Mouse (Mus musculus) bone marrow, adult 2 months (tissue): ENCODE measurements around the gene Mical3. TPM values are rescaled to one million over a fixed set of nuclear protein-coding genes. Genes with fewer than 3 reads are reported as not detected.

Experiments
- H3K27ac ChIP-seq: fragments of 200-500 bp; 2 replicates; pipeline ENCODE4 v1.5.1; 2012; ENCODE audit warnings: low read depth, mild to moderate bottlenecking, control low read depth, inconsistent platforms, low read length; ENCODE audit not compliant: control insufficient read depth, poor library complexity, insufficient read depth
- H3K4me1 ChIP-seq: fragments of 200-500 bp; 2 replicates; pipeline ENCODE4 v1.6.1; 2011; ENCODE audit warnings: low read length; ENCODE audit not compliant: control insufficient read depth, insufficient read depth
- H3K4me3 ChIP-seq: fragments of 200-500 bp; replicated peaks from 2 replicates; pipeline ENCODE3; 2011; ENCODE audit warnings: mild to moderate bottlenecking, low read depth, low read length, control low read depth; ENCODE audit not compliant: control insufficient read depth
- CTCF ChIP-seq: fragments of 200-500 bp; IDR thresholded peaks from 2 replicates; pipeline ENCODE4 v1.5.1; 2011; ENCODE audit warnings: low read length, control low read depth; ENCODE audit not compliant: control insufficient read depth, insufficient read depth
- POLR2A ChIP-seq: fragments of 200-500 bp; IDR thresholded peaks from 2 replicates; pipeline ENCODE4 v1.6.1; 2011; ENCODE audit warnings: low read depth, mild to moderate bottlenecking, control low read depth, low read length, borderline replicate concordance; ENCODE audit not compliant: control insufficient read depth
- WGBS: fragments of 180-500 bp; shearing (Covaris S2); methylation state at CpG from one replicate; pipeline ENCODE4 v1.1.7; 2018; 5-methylcytosine and 5-hydroxymethylcytosine counted together
- polyA plus RNA-seq: library from polyadenylated mRNA; stranded (reverse); fragments of >200 nt; gene quantifications from 2 replicates; pipeline ENCODE4 v1.2.4, GENCODE M21; 2011; ENCODE audit warnings: low replicate concordance; ENCODE audit not compliant: missing spikeins, insufficient read depth, insufficient read length

Gene Mical3
- polyA plus RNA-seq, 1 experiment = 53.1 TPM

- Histone ChIP-seq H3K4me3 (no peak overlapping the region), H3K4me1 (no peaks in the 10 kb centered on the region), H3K27ac (no peak overlapping the region)
- 79% methylated on average over 9 of the region's 9 CpGs for WGBS
- TF ChIP-seq CTCF = no peak
- no peak for TF ChIP-seq POLR2A
These were observed 91.5 kb downstream of the Mical3 start for GRCm38 (mm10) chr6:121039286-121039685.

- H3K4me1 ChIP-seq = no peaks in the 10 kb centered on the region
- H3K4me3 ChIP-seq = no peak overlapping the region
- WGBS = 85% methylated on average over 4 of the region's 4 CpGs
- no peak overlapping the region for H3K27ac ChIP-seq
- TF ChIP-seq CTCF (no peak), POLR2A (no peak)
These were observed 93.7 kb downstream of the Mical3 start for GRCm38 (mm10) chr6:121037086-121037485.

DNA sequence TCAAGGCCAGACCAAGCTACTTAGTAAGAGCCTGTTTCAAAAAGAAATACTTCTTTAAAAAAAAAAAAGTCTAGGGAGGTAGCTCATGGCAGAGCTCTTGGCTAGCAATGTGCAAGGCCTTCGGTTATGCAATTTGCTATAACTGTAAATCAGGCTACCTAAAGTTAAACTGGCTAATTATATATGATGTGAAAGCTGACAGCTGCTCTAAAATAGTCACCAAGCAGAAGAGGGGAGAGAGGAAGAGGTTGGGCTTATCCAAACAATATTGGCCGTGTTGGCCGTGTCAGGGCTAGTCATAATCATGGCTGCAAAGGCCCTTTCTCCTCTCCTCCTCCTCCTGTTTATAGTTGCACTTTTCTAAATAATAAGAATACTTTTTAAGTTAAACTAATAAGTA lies 94.9 kb downstream of the Mical3 start:
- WGBS = 83% methylated on average over 3 of the region's 3 CpGs
- Histone ChIP-seq H3K27ac (no peak overlapping the region), H3K4me3 (no peak overlapping the region), H3K4me1 (no peaks in the 10 kb centered on the region)
- no peak for TF ChIP-seq POLR2A
- TF ChIP-seq CTCF = no peak

DNA sequence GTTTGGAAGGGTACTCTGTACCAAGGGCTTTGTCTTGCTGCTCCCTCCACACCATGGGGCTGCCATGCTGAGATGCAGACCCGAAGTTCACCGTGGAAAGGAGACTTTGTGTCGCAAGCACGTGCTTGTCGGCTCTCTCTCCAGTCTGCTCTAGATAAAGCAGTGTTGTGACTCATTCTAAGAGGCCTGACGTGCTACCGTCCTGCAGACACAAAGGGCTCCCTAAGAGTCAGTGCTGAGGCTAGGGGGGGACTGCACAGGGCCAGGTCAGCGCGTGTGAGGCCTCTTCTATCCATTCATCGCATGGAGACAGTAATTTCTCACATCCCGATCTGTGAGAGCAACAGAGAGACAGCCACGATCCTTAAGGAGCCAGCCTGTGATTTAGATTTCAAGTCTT lies 95.5 kb downstream of the Mical3 start:
- H3K27ac ChIP-seq = no peak overlapping the region
- no peak overlapping the region for H3K4me3 ChIP-seq
- 94% methylated on average over 12 of the region's 12 CpGs for WGBS
- H3K4me1 ChIP-seq = no peaks in the 10 kb centered on the region
- no peak for TF ChIP-seq POLR2A
- TF ChIP-seq CTCF = no peak

DNA sequence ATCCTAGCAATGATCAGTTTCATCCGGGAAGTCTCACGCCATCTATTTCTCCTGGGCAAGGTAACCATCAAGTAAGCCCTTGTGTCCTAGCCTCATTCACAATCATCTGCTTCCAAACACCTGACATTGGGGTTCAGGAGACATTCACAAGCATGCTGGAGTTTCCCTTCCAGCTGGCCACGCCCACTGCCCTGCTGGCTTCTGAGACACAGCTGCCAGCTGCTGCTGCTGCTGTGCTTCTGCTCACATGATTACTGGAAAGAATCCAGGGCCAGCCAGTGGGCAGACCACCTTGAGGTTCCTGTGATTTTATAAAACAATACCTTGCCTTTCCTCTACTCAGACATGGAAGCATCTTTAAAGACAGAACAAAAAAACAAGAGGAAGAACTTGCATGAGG lies 97.5 kb downstream of the Mical3 start:
- Histone ChIP-seq H3K4me1 (no peaks in the 10 kb centered on the region), H3K27ac (no peak overlapping the region), H3K4me3 (no peak overlapping the region)
- TF ChIP-seq CTCF (no peak), POLR2A (no peak)
- 91% methylated on average over 3 of the region's 3 CpGs for WGBS

GRCm38 (mm10) chr6:121031370-121031769 lies 99.4 kb downstream of the Mical3 start:
- no peak overlapping the region for H3K4me3 ChIP-seq
- WGBS = 93% methylated on average over 7 of the region's 7 CpGs
- H3K27ac ChIP-seq = no peak overlapping the region
- H3K4me1 ChIP-seq = no peaks in the 10 kb centered on the region
- TF ChIP-seq POLR2A (no peak), CTCF (no peak)

GRCm38 (mm10) chr6:121029897-121030589 lies 100.8 kb downstream of the Mical3 start:
- WGBS = 90% methylated on average over 19 of the region's 19 CpGs
- TF ChIP-seq CTCF (no peak), POLR2A (no peak)
- Histone ChIP-seq H3K4me3 (no peak overlapping the region), H3K4me1 (no peaks in the 10 kb centered on the region), H3K27ac (no peak overlapping the region)

DNA sequence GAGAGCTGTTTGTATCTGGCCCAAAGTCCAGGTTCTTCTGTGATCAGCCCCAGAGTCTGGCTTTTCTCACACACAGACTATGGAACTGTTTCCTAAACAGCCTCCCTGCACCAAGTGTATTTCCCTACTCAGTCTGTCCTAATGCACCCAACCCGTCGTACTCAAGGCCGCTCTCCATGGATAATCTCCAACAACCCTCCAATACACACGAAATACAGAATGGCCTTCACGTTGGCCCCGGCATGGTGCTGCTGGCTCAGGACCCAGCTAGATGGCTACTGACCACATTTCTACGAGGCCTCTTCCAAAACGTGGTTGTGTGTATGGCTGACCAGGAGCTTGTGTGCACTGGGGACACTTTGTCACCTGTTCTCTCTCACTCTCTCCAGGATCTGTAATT lies 102.3 kb downstream of the Mical3 start:
- WGBS = 91% methylated on average over 8 of the region's 8 CpGs
- no peak for TF ChIP-seq POLR2A
- no peak for TF ChIP-seq CTCF
- H3K4me3 ChIP-seq = no peak overlapping the region
- no peaks in the 10 kb centered on the region for H3K4me1 ChIP-seq
- H3K27ac ChIP-seq = no peak overlapping the region

- WGBS = 88% methylated on average over 5 of the region's 5 CpGs
- H3K4me3 ChIP-seq = no peak overlapping the region
- no peak overlapping the region for H3K27ac ChIP-seq
- no peak for TF ChIP-seq POLR2A
- TF ChIP-seq CTCF = no peak
- no peaks in the 10 kb centered on the region for H3K4me1 ChIP-seq
These were observed 103.5 kb downstream of the Mical3 start for GRCm38 (mm10) chr6:121027314-121027713.
